Mouse (Mus musculus): ENCODE measurements at regions not wholly inside any gene's neighbourhood (a gene's known extent, or its start where the extent isn't known, plus 50 kb on each side); places are given as distances from the start of the nearest gene placed in this dataset.

DNA sequence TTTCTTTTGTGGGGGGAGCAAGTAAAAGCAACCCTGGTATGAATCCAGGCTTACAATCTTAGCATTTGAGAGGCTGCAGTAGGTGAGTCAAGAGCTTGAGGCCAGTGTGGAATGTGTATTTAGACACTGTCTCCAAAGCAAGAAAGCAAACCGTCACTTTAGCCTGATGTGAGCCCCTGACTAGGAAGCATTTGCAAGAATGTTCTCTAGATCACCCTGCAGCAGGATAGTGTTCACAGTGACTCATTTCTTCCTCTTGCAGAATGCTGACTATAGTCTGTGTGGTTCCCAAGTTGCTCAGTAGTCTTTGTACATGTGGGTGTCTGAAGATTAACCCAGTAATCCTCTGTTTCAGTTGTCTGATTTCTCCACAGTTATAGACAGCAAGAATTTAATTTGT is 88.7 kb upstream of the Nectin3 start:
- DNase-seq (ENCODE audit: low spot score): no peak

DNA sequence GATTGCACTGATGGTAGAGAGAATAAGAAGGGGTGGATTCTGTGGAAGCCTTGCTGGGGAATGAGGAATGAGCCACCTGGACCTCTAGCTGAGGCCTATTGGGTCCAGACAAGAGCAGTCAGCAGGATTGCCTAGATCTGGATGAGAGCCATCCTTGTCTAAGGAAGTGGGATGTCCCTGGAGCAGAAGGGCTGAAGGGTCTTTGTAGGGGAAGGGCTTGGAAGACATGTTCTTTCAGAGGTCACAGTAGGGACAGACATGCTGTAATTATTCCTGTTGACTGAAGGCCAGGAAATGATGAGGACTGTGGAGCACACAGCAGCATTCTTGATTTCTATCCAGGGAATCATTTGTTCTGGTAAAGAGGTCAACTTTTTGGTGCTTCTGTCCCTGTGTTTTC is 86.2 kb upstream of the Nectin3 start:
- no peak for DNase-seq (ENCODE audit: low spot score)

DNA sequence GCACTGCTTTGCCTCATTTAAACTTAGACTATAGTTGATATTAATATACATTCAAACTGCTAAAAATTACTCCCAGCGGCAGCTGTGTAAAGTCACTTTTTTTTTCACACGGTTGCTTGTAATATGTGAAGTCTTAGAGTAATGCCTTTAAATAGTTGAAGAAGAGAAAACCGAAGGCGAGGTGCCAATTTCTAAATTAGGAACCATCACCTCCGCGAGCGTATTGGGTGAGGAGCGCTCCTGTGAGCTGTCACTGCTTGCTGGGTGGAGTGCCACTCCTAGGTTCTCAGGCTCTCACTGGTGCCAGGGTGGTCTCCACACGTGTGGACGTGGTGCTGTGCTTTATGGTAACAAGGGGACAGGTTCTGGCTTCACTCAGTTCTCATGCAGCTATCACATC is 82.8 kb upstream of the Nectin3 start:
- DNase-seq (ENCODE audit: low spot score): no peak

DNA sequence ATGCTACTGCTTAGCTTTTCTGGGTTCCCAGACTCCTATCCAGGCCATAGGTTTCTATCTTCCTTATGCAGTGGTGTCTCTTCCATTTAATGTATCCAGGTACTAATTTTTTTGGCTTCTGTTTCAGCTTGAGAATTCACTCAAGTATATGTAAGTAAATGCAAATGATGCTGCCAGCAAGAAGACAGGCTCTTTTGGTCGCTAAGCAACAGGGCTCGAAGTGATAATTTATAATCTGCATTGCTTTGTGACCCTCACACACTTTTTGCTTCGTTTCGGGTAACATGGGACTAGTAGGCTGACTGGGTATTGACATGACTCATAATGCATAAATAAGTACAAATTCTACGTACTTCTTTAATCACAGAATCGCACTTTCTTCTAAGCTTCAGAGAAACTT is 75.9 kb upstream of the Nectin3 start:
- DNase-seq (ENCODE audit: low spot score): no peak

DNA sequence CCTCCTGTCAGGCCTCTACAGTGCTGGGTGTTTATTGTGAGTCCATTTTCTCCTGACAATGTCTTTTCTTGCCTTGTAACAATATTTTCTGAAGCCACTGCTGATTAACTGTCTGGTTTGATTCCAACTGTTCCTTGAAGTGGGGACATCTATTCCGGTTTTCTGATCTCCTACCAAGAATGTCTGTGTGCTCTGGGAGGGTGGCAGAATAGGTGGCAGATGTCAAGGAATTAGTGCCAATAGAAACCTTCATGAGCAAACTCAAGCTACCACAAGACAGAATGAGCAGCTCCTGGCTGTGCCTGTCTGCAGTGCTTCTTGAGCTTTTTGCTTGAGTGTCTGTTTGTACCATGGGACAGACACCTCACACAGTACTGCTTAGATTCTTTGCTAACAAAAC is 69.1 kb upstream of the Nectin3 start:
- no peak for DNase-seq (ENCODE audit: low spot score)

DNA sequence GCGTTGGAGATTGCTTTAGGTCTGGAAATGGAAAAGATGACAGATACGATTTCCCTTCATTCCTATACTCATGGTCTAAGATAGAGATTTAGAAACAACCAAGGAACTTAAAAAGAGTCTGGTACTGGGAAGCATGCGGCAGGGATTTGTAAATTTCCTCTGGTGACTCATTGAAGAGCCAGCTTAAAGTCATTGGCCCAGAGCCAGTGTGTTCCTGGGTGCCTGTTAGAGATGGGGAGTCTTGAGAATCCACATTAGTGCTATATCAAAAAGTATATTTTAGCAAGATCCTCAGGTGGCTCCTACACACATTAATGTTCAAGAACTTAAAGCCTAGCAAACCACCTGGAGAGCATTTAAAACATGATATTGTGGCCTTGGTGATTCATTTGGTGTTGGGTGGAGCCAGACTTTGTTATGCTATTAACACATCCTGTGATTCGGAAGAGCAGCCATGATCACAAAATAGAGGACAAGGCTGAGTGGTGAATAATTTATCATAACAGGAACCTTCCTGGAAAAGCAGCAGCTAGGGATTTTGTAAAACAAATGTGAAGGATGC is 67.8 kb upstream of the Nectin3 start:
- no peak for DNase-seq (ENCODE audit: low spot score)

DNA sequence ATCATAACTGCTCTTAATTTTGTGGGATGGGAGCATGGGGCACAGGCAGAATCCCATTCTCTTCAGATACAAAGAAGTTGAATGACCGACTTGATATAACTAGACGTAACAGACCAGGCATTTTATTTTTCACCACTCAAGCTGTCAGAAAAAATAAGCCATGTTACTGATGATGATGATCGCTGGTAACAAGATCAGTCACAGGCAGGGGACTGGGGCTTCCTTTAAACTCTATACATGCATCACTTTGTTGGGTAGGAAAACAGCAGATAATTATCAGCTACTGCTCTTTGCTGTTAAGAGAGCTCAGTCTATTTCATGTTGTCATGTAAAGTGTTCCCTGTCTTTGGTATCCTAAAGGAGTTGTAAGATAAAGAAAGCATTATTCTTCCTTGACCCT is 59.0 kb upstream of the Nectin3 start:
- DNase-seq (ENCODE audit: low spot score): no peak

DNA sequence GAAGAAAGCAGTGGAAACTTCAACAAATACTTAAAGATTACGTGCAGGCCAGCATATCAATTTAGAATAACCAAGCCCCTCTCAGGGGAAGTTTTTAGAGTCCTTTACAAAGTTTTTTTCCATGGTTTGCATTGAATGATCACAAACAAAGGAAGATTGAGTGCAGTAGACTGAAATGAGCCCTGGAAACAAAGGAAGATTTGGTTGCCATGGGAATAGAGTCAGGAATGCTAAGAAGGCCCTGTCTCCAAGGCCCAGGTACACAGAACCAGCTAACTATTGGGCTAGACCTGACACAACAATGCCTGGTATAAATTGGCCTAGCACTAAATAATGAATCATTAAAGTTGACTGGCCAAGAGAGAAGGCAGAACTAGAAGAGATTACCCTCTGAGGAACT is 49.9 kb upstream of the Nectin3 start:
- no peak for DNase-seq (ENCODE audit: low spot score)

Measured in yolk sac, embryonic 10.5 days (tissue).